Mouse (Mus musculus): Measurements from ENCODE around the gene Ifrd2. TPM values are rescaled to one million over a fixed set of nuclear protein-coding genes. Genes with fewer than 3 reads are reported as not detected.

The Ifrd2 gene
- polyA plus RNA-seq, 2 experiments = 55.0 to 57.3 TPM

DNA sequence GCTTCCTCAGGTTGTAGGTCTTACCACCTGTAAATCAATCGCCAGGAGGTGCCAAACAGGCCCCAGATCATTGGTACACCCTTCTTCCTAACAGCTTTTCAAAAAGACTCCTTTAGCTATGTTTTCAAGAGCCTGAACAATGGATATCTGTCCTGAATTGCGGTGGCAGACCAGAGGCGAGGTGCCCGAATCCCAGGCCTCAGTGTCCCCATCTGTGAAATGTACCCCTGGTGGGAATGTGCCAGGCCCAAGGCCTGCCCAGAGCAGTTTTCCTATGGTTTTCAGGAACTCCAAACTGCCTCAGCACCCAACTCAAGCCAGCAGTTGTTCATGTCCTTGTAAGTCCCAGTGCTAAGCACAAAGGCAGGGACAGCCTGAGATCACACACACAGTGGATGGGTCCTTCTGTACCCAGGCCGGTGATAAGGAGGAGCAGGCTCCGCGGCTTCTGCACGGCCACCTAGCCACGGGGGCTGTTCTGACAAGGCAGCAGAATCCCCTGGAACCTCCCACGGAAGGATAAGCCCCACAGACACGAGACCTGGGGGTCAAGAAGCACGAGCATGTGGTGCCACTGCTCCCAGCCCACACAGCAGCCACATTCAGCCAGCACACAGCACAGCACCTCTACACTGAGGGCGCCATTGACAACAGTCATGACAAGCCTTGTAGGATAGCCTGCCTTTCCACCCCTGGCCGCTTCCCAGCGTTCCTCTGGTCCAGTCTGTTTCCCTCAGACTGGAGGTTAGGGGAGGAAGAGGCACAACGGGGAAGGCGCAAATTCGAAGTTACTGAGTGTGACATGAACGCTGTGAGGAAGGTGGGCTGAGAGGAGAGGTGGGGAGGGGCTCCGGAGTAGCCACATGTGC, 40.2 kb downstream of the Ifrd2 start:
- H3K4me1 ChIP-seq (ENCODE audit: control insufficient read depth, insufficient read depth, low read length) = peaks cover 58% of the 10 kb centered on the region
- no peaks in the 10 kb centered on the region for H3K27me3 ChIP-seq (ENCODE audit: control insufficient read depth, insufficient read depth, low read length)
- no peak overlapping the region for H3K4me3 ChIP-seq (replicated peaks; ENCODE audit: low read length)
- ATAC-seq (ENCODE audit: low FRiP score, low read depth) (no peak), DNase-seq (ENCODE audit: low spot score) (no peak)
- 37% methylated on average over 20 of the region's 20 CpGs for WGBS
- peak overlapping the region; percentile 89 for H3K27ac ChIP-seq (replicated peaks; ENCODE audit: low read depth, low read length)
- H3K9me3 ChIP-seq (ENCODE audit: control insufficient read depth, low read length) = no peaks in the 10 kb centered on the region
- H3K36me3 ChIP-seq (ENCODE audit: control insufficient read depth, insufficient read depth, low read length) = peaks cover 33% of the 10 kb centered on the region
- no peak for TF ChIP-seq POLR2A (IDR thresholded peaks at IDR 0.05; ENCODE audit: borderline replicate concordance, extremely low read depth, insufficient read depth, insufficient read length)
- peak overlapping the region; percentile 58 for H3K9ac ChIP-seq (ENCODE audit: low read depth, low read length, severe bottlenecking)
- H3K4me2 ChIP-seq (replicated peaks; ENCODE audit: low read depth, low read length, severe bottlenecking) = peak overlapping the region; percentile 29

DNA sequence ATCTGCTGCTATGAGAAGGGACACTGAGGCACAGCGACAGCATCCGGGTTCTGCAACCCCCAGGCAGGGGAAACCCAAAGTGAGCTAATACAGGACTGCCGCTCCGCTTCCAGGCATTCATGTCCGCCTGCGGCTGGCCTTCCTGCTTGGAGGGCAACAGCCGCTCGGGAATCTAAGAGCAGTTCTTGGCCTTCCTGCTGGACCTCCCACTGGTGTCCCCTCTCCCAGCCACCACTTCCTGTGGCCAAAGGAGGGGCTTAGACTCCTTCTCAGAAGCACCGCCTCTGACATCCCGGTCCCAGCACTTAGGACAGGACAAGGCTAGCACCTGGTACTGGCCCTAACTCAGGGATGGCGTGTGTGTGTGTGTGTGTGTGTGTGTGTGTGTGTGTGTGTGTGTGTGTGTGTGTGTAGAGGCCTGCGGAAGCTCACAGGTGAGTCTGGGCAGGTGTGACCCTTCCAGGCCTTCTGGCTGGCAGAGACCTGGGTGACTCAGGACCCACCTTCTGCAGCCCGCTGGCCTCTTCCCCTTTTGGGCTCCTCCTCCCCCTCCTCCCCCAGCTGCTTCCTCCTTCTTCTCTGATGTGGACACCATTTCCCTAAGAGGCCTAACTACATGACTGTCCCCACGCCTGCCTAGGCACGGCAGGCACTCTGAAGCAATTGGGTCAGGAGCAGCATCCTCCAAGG, 41.4 kb downstream of the Ifrd2 start:
- Histone ChIP-seq H3K36me3 (ENCODE audit: control insufficient read depth, insufficient read depth, low read length) (peaks cover 22% of the 10 kb centered on the region), H3K27me3 (ENCODE audit: control insufficient read depth, insufficient read depth, low read length) (no peaks in the 10 kb centered on the region), H3K4me1 (ENCODE audit: control insufficient read depth, insufficient read depth, low read length) (peaks cover 62% of the 10 kb centered on the region), H3K9ac (ENCODE audit: low read depth, low read length, severe bottlenecking) (no peak overlapping the region), H3K9me3 (ENCODE audit: control insufficient read depth, low read length) (no peaks in the 10 kb centered on the region), H3K27ac (replicated peaks; ENCODE audit: low read depth, low read length) (0 out of 2 replicates have a peak overlapping the region, but pooled peaks have one; percentile 89), H3K4me3 (replicated peaks; ENCODE audit: low read length) (no peak overlapping the region), H3K4me2 (replicated peaks; ENCODE audit: low read depth, low read length, severe bottlenecking) (peak overlapping the region; percentile 15; the same call in 1 of the 2 replicates)
- DNase-seq (ENCODE audit: low spot score) (no peak), ATAC-seq (ENCODE audit: low FRiP score, low read depth) (no peak)
- 54% methylated on average over 15 of the region's 15 CpGs for WGBS
- TF ChIP-seq POLR2A (IDR thresholded peaks at IDR 0.05; ENCODE audit: borderline replicate concordance, extremely low read depth, insufficient read depth, insufficient read length) = no peak

DNA sequence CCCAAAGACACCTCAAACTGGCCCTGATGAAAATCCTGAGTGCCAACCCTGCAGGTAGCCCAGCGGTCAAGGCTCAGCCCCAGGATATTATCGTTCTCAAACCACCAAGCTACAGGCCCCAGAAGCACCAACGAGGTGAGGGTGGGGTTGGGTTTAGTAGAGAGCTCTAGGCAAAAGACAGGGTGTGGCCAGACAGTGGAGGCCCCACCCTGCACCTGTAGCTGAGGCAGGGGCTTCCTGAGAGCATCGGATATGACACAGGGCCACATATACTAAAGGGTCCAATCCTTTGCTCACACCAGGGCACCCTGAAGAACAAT, 41.9 kb downstream of the Ifrd2 start:
- ATAC-seq (ENCODE audit: low FRiP score, low read depth) = no peak
- Histone ChIP-seq H3K27me3 (ENCODE audit: control insufficient read depth, insufficient read depth, low read length) (no peaks in the 10 kb centered on the region), H3K27ac (replicated peaks; ENCODE audit: low read depth, low read length) (no peak overlapping the region), H3K36me3 (ENCODE audit: control insufficient read depth, insufficient read depth, low read length) (peaks cover 22% of the 10 kb centered on the region), H3K4me2 (replicated peaks; ENCODE audit: low read depth, low read length, severe bottlenecking) (no peak overlapping the region), H3K9ac (ENCODE audit: low read depth, low read length, severe bottlenecking) (no peak overlapping the region), H3K9me3 (ENCODE audit: control insufficient read depth, low read length) (no peaks in the 10 kb centered on the region), H3K4me1 (ENCODE audit: control insufficient read depth, insufficient read depth, low read length) (peaks cover 62% of the 10 kb centered on the region), H3K4me3 (replicated peaks; ENCODE audit: low read length) (no peak overlapping the region)
- no peak for TF ChIP-seq POLR2A (IDR thresholded peaks at IDR 0.05; ENCODE audit: borderline replicate concordance, extremely low read depth, insufficient read depth, insufficient read length)
- 24% methylated on average over 4 of the region's 4 CpGs for WGBS
- DNase-seq (ENCODE audit: low spot score) = no peak

DNA sequence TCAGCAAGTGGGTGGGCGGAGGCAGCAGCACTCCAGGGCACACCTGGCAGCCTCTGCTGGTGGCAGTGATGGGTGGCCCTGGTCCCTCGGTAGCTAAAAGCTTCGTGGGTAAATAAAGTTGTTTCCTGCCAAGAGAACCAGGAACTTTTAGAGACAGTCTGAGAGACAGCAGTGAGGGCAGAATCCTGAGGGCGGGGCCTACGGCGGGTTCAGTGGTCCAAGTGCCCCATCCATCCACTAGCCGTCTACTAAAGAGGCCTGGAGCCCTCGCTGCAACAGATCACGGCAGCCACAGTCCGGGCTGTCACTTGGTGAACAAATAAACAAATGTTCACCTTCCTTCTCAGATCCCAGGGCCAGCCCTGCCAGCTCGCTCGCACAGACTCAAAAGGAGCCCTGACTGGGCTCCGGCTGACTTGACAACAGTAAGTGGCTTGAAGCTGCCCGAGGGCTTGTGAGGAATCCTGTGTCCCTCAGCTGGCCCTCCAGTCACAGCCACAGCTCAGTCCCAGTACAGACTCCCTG, 42.5 kb downstream of the Ifrd2 start:
- Histone ChIP-seq H3K4me3 (replicated peaks; ENCODE audit: low read length) (peak overlapping the region; percentile 15), H3K9me3 (ENCODE audit: control insufficient read depth, low read length) (no peaks in the 10 kb centered on the region), H3K27me3 (ENCODE audit: control insufficient read depth, insufficient read depth, low read length) (no peaks in the 10 kb centered on the region), H3K36me3 (ENCODE audit: control insufficient read depth, insufficient read depth, low read length) (peaks cover 19% of the 10 kb centered on the region), H3K4me2 (replicated peaks; ENCODE audit: low read depth, low read length, severe bottlenecking) (peak overlapping the region; percentile 35), H3K27ac (replicated peaks; ENCODE audit: low read depth, low read length) (peak overlapping the region; percentile 74), H3K4me1 (ENCODE audit: control insufficient read depth, insufficient read depth, low read length) (peaks cover 62% of the 10 kb centered on the region), H3K9ac (ENCODE audit: low read depth, low read length, severe bottlenecking) (peak overlapping the region; percentile 36)
- DNase-seq (ENCODE audit: low spot score) (no peak), ATAC-seq (ENCODE audit: low FRiP score, low read depth) (no peak)
- no peak for TF ChIP-seq POLR2A (IDR thresholded peaks at IDR 0.05; ENCODE audit: borderline replicate concordance, extremely low read depth, insufficient read depth, insufficient read length)
- WGBS = 18% methylated on average over 12 of the region's 14 CpGs

DNA sequence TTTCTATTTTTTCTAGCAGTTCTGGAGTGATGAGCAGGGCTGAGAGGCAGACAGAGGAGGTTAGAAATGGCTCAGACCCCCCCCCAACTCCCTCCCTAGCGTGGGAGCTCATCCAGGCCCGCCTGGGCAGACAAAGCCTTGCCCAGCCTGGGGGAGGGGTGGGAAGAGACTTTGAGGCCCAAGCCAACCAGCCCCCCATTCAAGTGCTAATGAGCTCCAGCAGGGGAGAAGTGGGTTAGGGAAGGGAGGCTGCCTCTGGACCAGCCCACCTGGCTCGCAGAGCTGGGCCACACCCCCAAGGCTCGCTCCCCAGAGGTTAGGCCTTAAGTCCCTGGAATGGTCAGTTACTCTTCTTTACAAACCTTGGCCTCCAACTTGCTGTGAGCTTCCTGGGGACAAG, 43.1 kb downstream of the Ifrd2 start:
- peak overlapping the region; percentile 74 for H3K27ac ChIP-seq (replicated peaks; ENCODE audit: low read depth, low read length)
- TF ChIP-seq POLR2A (IDR thresholded peaks at IDR 0.05; ENCODE audit: borderline replicate concordance, extremely low read depth, insufficient read depth, insufficient read length) = no peak
- no peak for DNase-seq (ENCODE audit: low spot score)
- H3K9me3 ChIP-seq (ENCODE audit: control insufficient read depth, low read length) = no peaks in the 10 kb centered on the region
- H3K4me1 ChIP-seq (ENCODE audit: control insufficient read depth, insufficient read depth, low read length) = peaks cover 64% of the 10 kb centered on the region
- H3K9ac ChIP-seq (ENCODE audit: low read depth, low read length, severe bottlenecking) = peak overlapping the region; percentile 36
- peaks cover 14% of the 10 kb centered on the region for H3K36me3 ChIP-seq (ENCODE audit: control insufficient read depth, insufficient read depth, low read length)
- no peak for ATAC-seq (ENCODE audit: low FRiP score, low read depth)
- H3K4me3 ChIP-seq (replicated peaks; ENCODE audit: low read length) = peak overlapping the region; percentile 15; the same call in 1 of the 2 replicates
- peak overlapping the region; percentile 35 for H3K4me2 ChIP-seq (replicated peaks; ENCODE audit: low read depth, low read length, severe bottlenecking)
- WGBS = 11% methylated on average over 4 of the region's 4 CpGs
- no peaks in the 10 kb centered on the region for H3K27me3 ChIP-seq (ENCODE audit: control insufficient read depth, insufficient read depth, low read length)
